Comparison of ENCODE assay signal across 7 mouse cellular contexts in genomic region chr3:67568015-67568618, GRCm38 (mm10). TPM values are rescaled to one million over a fixed set of nuclear protein-coding genes. Genes with fewer than 3 reads are reported as not detected.
A peak's percentile ranks its signal among the peaks of the same experiment; 100 is the strongest.
DNase-seq lines count a peak whose midpoint lies in the region; ATAC-seq lines count a peak whose summit lies in the region.

No protein-coding gene starts in this region.

- no peaks in the 10 kb centered on the region; the same call in 1 of the 2 replicates for H3K27me3 ChIP-seq in intestine, embryonic 15.5 days (replicated peaks)

- no peaks in the 10 kb centered on the region for H3K4me1 ChIP-seq in intestine, embryonic 15.5 days (replicated peaks)

- no peak overlapping the region for H3K27ac ChIP-seq in intestine, embryonic 15.5 days

- H3K36me3 ChIP-seq in intestine, embryonic 15.5 days = no peaks in the 10 kb centered on the region

- no peak overlapping the region for H3K4me3 ChIP-seq in intestine, embryonic 15.5 days (replicated peaks)

- H3K9me3 ChIP-seq in intestine, embryonic 15.5 days = no peaks in the 10 kb centered on the region

- peak; percentile 59 to 88 for DNase-seq in adrenal gland, adult (ENCODE audit: inconsistent age in 2 of 2, low spot score in 1 of 2)
- peak; percentile 88 for DNase-seq in embryo, embryonic 10 days (ENCODE audit: low spot score)
- DNase-seq in gastrocnemius, postnatal 25 days = peak; percentile 48
- peak; percentile 78 to 83 for DNase-seq in left cerebral cortex, postnatal 25 days (ENCODE audit: low spot score in 2 of 2)
- DNase-seq in mesoderm, embryonic 11.5 days (ENCODE audit: low read depth, low spot score) = peak; percentile 81
- peak; percentile 63 for DNase-seq in right cerebral cortex, postnatal 4 days

- intact Hi-C loops in left cerebral cortex, postnatal 25 days (cut with DNase I) = loop anchor here (1.0 to 10.0 kb wide), 3 partner anchors 56 to 216 kb away; partner anchors contain the start of gene Gfm1

- no peak overlapping the region for H3K9ac ChIP-seq in intestine, embryonic 15.5 days

- H3K4me2 ChIP-seq in intestine, embryonic 15.5 days (replicated peaks) = 0 out of 2 replicates have a peak overlapping the region, but pooled peaks have one; percentile 9

- 31% methylated on average over 17 of the region's 17 CpGs for WGBS in intestine, embryonic 15.5 days

- peak; percentile 56; the same call in 1 of the 2 replicates for ATAC-seq in intestine, embryonic 15.5 days

RNA-seq across cellular contexts. Expression of gene Mfsd1, which starts 14.4 kb away (rescaled TPM):
- 10 to 100 TPM; 20.9 to 21.8 TPM for total RNA-seq in gastrocnemius, postnatal 25 days (2021)
- 52.0 and 54.8 TPM in 2 replicates for polyA plus RNA-seq in intestine, embryonic 15.5 days (2015; fragmentation: Nextera tagmentation; extraction: Ambion mirVana)
- 10 to 100 TPM; 34.0 to 35.9 TPM for total RNA-seq in left cerebral cortex, postnatal 25 days (2021)

RNA-seq across cellular contexts. Expression of gene Rarres1, which starts 52.8 kb away (rescaled TPM):
- 1 to 10 TPM in 1 of 2 experiments, under 1 TPM in 1; 0.28 to 1.1 TPM for total RNA-seq in gastrocnemius, postnatal 25 days (2021)
- 0.67 and 0.95 TPM in 2 replicates for polyA plus RNA-seq in intestine, embryonic 15.5 days (2015; fragmentation: Nextera tagmentation; extraction: Ambion mirVana)
- total RNA-seq in left cerebral cortex, postnatal 25 days (2021) = 1 to 10 TPM; 1.3 to 1.8 TPM
